Mouse (Mus musculus) cerebellum, adult 8-10 months (tissue): Measurements from ENCODE around the gene Sbno2.
"Not testable (repeated sequence)": the region's sequence is repeated elsewhere in the genome, so short reads cannot be mapped to it uniquely, and the experiment has no call there.

ENCODE experiments used
- DNase-seq: peaks from one replicate; pipeline ENCODE4 v3.0.0; 2022

Gene Sbno2

GRCm38 (mm10) chr10:80054911-80055310 lies 50.5 kb downstream of the Sbno2 start:
- not testable (repeated sequence) for DNase-seq

- peak; percentile 64 for DNase-seq
Observed at GRCm38 (mm10) chr10:80053831-80054815, 51.2 kb downstream of the Sbno2 start.

GRCm38 (mm10) chr10:80053259-80053780 lies 52.1 kb downstream of the Sbno2 start:
- peak; percentile 99 for DNase-seq

- DNase-seq, result no peak
Observed at GRCm38 (mm10) chr10:80052374-80052764, 53.0 kb downstream of the Sbno2 start.

GRCm38 (mm10) chr10:80051618-80052373 lies 53.6 kb downstream of the Sbno2 start:
- no peak for DNase-seq

- DNase-seq, result no peak
Observed at GRCm38 (mm10) chr10:80050885-80051617, 54.3 kb downstream of the Sbno2 start.

- DNase-seq, result no peak
Observed at GRCm38 (mm10) chr10:80050244-80050643, 55.1 kb downstream of the Sbno2 start.

- DNase-seq, result no peak
Observed at GRCm38 (mm10) chr10:80048834-80049233, 56.5 kb downstream of the Sbno2 start.

GRCm38 (mm10) chr10:80048396-80048795 lies 57.0 kb downstream of the Sbno2 start:
- no peak for DNase-seq

GRCm38 (mm10) chr10:80047041-80047565 lies 58.3 kb downstream of the Sbno2 start, which contains the start of gene Gpx4:
Gpx4 (plus strand) TSS chr10:80047166.
- DNase-seq, result no peak

- DNase-seq, result no peak
Observed at GRCm38 (mm10) chr10:80045766-80046165, 59.6 kb downstream of the Sbno2 start.

GRCm38 (mm10) chr10:80045364-80045763 lies 60.0 kb downstream of the Sbno2 start:
- not testable (repeated sequence) for DNase-seq

- no peak for DNase-seq
Observed at GRCm38 (mm10) chr10:80044087-80044486, 61.3 kb downstream of the Sbno2 start.

GRCm38 (mm10) chr10:80041409-80042060 lies 63.8 kb downstream of the Sbno2 start:
- DNase-seq, result not testable (repeated sequence)

- peak; percentile 95 for DNase-seq
Observed at GRCm38 (mm10) chr10:80039559-80039979, 65.8 kb downstream of the Sbno2 start, which contains the start of gene Polr2e. Polr2e (minus strand) TSS chr10:80039795.

- no peak for DNase-seq
Observed at GRCm38 (mm10) chr10:80036832-80037231, 68.5 kb downstream of the Sbno2 start.

GRCm38 (mm10) chr10:80035686-80036085 lies 69.7 kb downstream of the Sbno2 start:
- no peak for DNase-seq

GRCm38 (mm10) chr10:80035148-80035547 lies 70.2 kb downstream of the Sbno2 start:
- no peak for DNase-seq

GRCm38 (mm10) chr10:80033511-80034391 lies 71.6 kb downstream of the Sbno2 start:
- DNase-seq, result no peak

- DNase-seq, result no peak
Observed at GRCm38 (mm10) chr10:80032799-80033480, 72.4 kb downstream of the Sbno2 start.
